Mouse (Mus musculus): ENCODE measurements around the gene Celf1.

Gene Celf1

GRCm38 (mm10) chr2:91053181-91053933, 113.2 kb downstream of the Celf1 start:
- Histone ChIP-seq H3K36me3 (ENCODE audit: control insufficient read depth, insufficient read depth, low read length, poor library complexity, severe bottlenecking) (peaks cover 5% of the 10 kb centered on the region; the same call in 1 of the 2 replicates), H3K27me3 (ENCODE audit: control insufficient read depth, insufficient read depth, low read length, poor library complexity, severe bottlenecking) (no peaks in the 10 kb centered on the region)
- no peak for DNase-seq (ENCODE audit: low read depth, low spot score)

GRCm38 (mm10) chr2:91053934-91054382, 113.8 kb downstream of the Celf1 start, which contains the start of gene Psmc3:
Gene Psmc3, plus strand, starts transcription at chr2:91054009.
- Histone ChIP-seq H3K27me3 (ENCODE audit: control insufficient read depth, insufficient read depth, low read length, poor library complexity, severe bottlenecking) (no peaks in the 10 kb centered on the region), H3K36me3 (ENCODE audit: control insufficient read depth, insufficient read depth, low read length, poor library complexity, severe bottlenecking) (peaks cover 7% of the 10 kb centered on the region; the same call in 1 of the 2 replicates)
- DNase-seq (ENCODE audit: low read depth, low spot score) = peak; percentile 92

DNA sequence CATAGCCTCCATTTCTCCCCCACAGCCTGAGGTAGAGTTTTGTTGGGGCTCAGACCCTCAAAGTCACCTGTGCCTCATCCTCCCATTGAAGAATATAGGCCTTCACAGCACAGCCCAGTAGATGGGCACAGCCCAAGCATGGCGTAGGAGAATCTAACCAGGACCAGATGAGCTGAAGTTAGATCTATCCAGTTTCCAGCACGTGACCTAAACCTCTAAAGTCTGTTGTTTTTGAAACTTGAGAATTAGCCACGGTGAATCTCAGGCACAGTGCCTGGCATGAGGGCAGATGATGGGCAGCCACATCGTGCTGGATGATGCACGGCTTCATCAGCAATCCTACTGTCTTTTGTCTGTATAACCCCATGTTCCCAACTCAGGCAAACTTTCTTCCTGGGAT, 118.3 kb downstream of the Celf1 start:
- no peaks in the 10 kb centered on the region for H3K27me3 ChIP-seq (ENCODE audit: control insufficient read depth, insufficient read depth, low read length, poor library complexity, severe bottlenecking)
- no peak for DNase-seq (ENCODE audit: low read depth, low spot score)
- peaks cover 13% of the 10 kb centered on the region for H3K36me3 ChIP-seq (ENCODE audit: control insufficient read depth, insufficient read depth, low read length, poor library complexity, severe bottlenecking)

GRCm38 (mm10) chr2:91059376-91059775, 119.2 kb downstream of the Celf1 start:
- Histone ChIP-seq H3K27me3 (ENCODE audit: control insufficient read depth, insufficient read depth, low read length, poor library complexity, severe bottlenecking) (no peaks in the 10 kb centered on the region), H3K36me3 (ENCODE audit: control insufficient read depth, insufficient read depth, low read length, poor library complexity, severe bottlenecking) (peaks cover 16% of the 10 kb centered on the region)
- no peak for DNase-seq (ENCODE audit: low read depth, low spot score)

GRCm38 (mm10) chr2:91060544-91061355, 120.6 kb downstream of the Celf1 start:
- no peaks in the 10 kb centered on the region for H3K27me3 ChIP-seq (ENCODE audit: control insufficient read depth, insufficient read depth, low read length, poor library complexity, severe bottlenecking)
- peaks cover 16% of the 10 kb centered on the region for H3K36me3 ChIP-seq (ENCODE audit: control insufficient read depth, insufficient read depth, low read length, poor library complexity, severe bottlenecking)
- DNase-seq (ENCODE audit: low read depth, low spot score) = peak; percentile 29

- H3K27me3 ChIP-seq (ENCODE audit: control insufficient read depth, insufficient read depth, low read length, poor library complexity, severe bottlenecking) = no peaks in the 10 kb centered on the region
- peaks cover 15% of the 10 kb centered on the region for H3K36me3 ChIP-seq (ENCODE audit: control insufficient read depth, insufficient read depth, low read length, poor library complexity, severe bottlenecking)
- DNase-seq (ENCODE audit: low read depth, low spot score) = no peak
These were observed 121.8 kb downstream of the Celf1 start for GRCm38 (mm10) chr2:91061849-91062481.

GRCm38 (mm10) chr2:91062779-91063606, 122.8 kb downstream of the Celf1 start:
- H3K27me3 ChIP-seq (ENCODE audit: control insufficient read depth, insufficient read depth, low read length, poor library complexity, severe bottlenecking) = no peaks in the 10 kb centered on the region
- DNase-seq (ENCODE audit: low read depth, low spot score) = no peak
- peaks cover 12% of the 10 kb centered on the region for H3K36me3 ChIP-seq (ENCODE audit: control insufficient read depth, insufficient read depth, low read length, poor library complexity, severe bottlenecking)

DNA sequence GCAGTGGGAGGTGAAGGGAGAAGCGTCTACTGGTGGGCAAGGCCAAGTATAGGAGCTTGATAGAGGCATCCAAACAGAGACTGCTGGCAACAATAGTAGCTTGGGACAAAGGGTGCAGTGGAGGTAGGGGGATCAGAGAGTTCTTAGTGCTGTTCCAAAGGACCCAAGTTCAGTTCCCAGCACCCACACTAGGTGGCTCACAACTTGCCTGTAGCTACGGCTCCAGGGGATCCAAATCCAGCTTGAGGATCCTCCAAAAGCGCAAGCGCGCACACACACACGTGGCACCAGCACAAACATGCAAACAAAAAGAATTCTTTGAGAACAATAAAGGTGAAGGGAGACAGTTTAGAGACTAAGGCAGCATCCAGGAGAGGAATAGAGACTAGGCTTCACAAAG, 124.0 kb downstream of the Celf1 start:
- DNase-seq (ENCODE audit: low read depth, low spot score) = no peak
- no peaks in the 10 kb centered on the region for H3K27me3 ChIP-seq (ENCODE audit: control insufficient read depth, insufficient read depth, low read length, poor library complexity, severe bottlenecking)
- peaks cover 9% of the 10 kb centered on the region for H3K36me3 ChIP-seq (ENCODE audit: control insufficient read depth, insufficient read depth, low read length, poor library complexity, severe bottlenecking)

- no peaks in the 10 kb centered on the region for H3K27me3 ChIP-seq (ENCODE audit: control insufficient read depth, insufficient read depth, low read length, poor library complexity, severe bottlenecking)
- peak; percentile 72 for DNase-seq (ENCODE audit: low read depth, low spot score)
- H3K36me3 ChIP-seq (ENCODE audit: control insufficient read depth, insufficient read depth, low read length, poor library complexity, severe bottlenecking) = peaks cover 9% of the 10 kb centered on the region
These were observed 125.4 kb downstream of the Celf1 start for GRCm38 (mm10) chr2:91065544-91065943.

- H3K36me3 ChIP-seq (ENCODE audit: control insufficient read depth, insufficient read depth, low read length, poor library complexity, severe bottlenecking) = peaks cover 9% of the 10 kb centered on the region
- no peaks in the 10 kb centered on the region for H3K27me3 ChIP-seq (ENCODE audit: control insufficient read depth, insufficient read depth, low read length, poor library complexity, severe bottlenecking)
- DNase-seq (ENCODE audit: low read depth, low spot score) = no peak
These were observed 126.3 kb downstream of the Celf1 start for GRCm38 (mm10) chr2:91066455-91066854.

DNA sequence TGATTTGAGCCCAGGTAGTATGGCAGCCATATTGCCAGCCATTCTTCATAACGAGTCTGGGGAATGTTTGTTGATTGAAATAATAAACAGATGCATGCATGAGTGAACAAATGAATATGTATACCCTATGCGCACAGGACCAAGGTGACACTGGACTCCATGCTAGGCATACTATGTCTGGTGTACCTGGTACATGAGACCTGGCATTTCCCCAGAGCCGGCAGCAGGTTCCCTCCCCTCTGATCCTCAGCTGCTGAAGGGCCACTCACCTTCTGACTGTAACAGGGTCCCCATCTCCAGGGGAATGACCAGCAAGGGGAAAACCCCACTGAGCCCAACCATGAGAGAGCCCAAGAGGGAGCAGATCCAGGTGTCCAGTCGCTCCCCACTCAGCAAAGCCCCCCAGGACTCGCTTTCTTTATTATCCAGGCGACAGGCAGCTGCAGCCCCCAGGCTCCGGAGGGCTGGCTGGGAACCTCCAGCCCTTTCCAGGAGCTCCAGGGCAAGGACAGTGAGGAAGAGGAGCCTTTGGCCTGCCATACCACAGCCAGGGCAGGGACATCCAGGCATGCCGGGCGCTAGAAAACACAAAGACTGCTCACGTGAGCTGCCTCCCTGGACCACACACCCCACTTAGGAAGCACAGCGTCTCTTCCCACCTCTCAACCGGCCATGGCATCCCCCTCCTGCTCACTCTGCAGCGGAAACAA, 128.1 kb downstream of the Celf1 start:
- no peaks in the 10 kb centered on the region for H3K27me3 ChIP-seq (ENCODE audit: control insufficient read depth, insufficient read depth, low read length, poor library complexity, severe bottlenecking)
- DNase-seq (ENCODE audit: low read depth, low spot score) = no peak
- peaks cover 3% of the 10 kb centered on the region for H3K36me3 ChIP-seq (ENCODE audit: control insufficient read depth, insufficient read depth, low read length, poor library complexity, severe bottlenecking)

DNA sequence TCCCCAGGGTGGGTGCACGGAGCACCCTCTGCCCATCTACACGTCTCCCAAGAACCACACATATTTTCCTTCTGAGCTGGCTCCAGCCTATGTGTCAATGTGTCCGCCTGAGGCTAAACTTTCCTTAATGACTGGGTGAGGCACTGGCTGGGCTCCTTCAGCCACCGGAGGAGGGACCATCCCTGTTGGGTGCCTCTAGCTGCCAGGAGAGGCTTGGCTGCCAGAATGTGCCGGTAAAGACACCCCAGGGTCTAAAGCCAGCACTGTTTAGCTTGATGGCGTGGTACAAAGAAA, 128.6 kb downstream of the Celf1 start:
- peaks cover 2% of the 10 kb centered on the region for H3K36me3 ChIP-seq (ENCODE audit: control insufficient read depth, insufficient read depth, low read length, poor library complexity, severe bottlenecking)
- DNase-seq (ENCODE audit: low read depth, low spot score) = no peak
- H3K27me3 ChIP-seq (ENCODE audit: control insufficient read depth, insufficient read depth, low read length, poor library complexity, severe bottlenecking) = no peaks in the 10 kb centered on the region

Measured in splenic B cell, adult 2 months (primary cell).